Mouse (Mus musculus): ENCODE results near the gene Nod1. TPM values are rescaled to one million over a fixed set of nuclear protein-coding genes. Genes with fewer than 3 reads are reported as not detected.

Gene Nod1
- total RNA-seq, 1 experiment from 2014 or later = 46.8 TPM

GRCm38 (mm10) chr6:54946241-54946953 lies 26.0 kb downstream of the Nod1 start:
- no peak for ATAC-seq (ENCODE audit: extremely low read depth, insufficient number of reproducible peaks, low FRiP score, poor library complexity, severe bottlenecking)

GRCm38 (mm10) chr6:54944551-54944950 lies 27.9 kb downstream of the Nod1 start:
- no peak for ATAC-seq (ENCODE audit: extremely low read depth, insufficient number of reproducible peaks, low FRiP score, poor library complexity, severe bottlenecking)

- ATAC-seq (ENCODE audit: extremely low read depth, insufficient number of reproducible peaks, low FRiP score, poor library complexity, severe bottlenecking) = no peak
These were observed 28.7 kb downstream of the Nod1 start for GRCm38 (mm10) chr6:54943753-54944152.

GRCm38 (mm10) chr6:54943292-54943691 lies 29.1 kb downstream of the Nod1 start:
- no peak for ATAC-seq (ENCODE audit: extremely low read depth, insufficient number of reproducible peaks, low FRiP score, poor library complexity, severe bottlenecking)

- ATAC-seq (ENCODE audit: extremely low read depth, insufficient number of reproducible peaks, low FRiP score, poor library complexity, severe bottlenecking) = no peak
These were observed 31.3 kb downstream of the Nod1 start for GRCm38 (mm10) chr6:54941149-54941548.

GRCm38 (mm10) chr6:54940126-54940525 lies 32.3 kb downstream of the Nod1 start:
- ATAC-seq (ENCODE audit: extremely low read depth, insufficient number of reproducible peaks, low FRiP score, poor library complexity, severe bottlenecking) = no peak

GRCm38 (mm10) chr6:54939631-54940030 lies 32.8 kb downstream of the Nod1 start:
- ATAC-seq (ENCODE audit: extremely low read depth, insufficient number of reproducible peaks, low FRiP score, poor library complexity, severe bottlenecking) = no peak

- no peak for ATAC-seq (ENCODE audit: extremely low read depth, insufficient number of reproducible peaks, low FRiP score, poor library complexity, severe bottlenecking)
These were observed 35.9 kb downstream of the Nod1 start for GRCm38 (mm10) chr6:54936496-54936895.

- ATAC-seq (ENCODE audit: extremely low read depth, insufficient number of reproducible peaks, low FRiP score, poor library complexity, severe bottlenecking) = no peak
These were observed 37.5 kb downstream of the Nod1 start for GRCm38 (mm10) chr6:54934930-54935329.

- peak; percentile 17; the same call in 1 of the 2 replicates for ATAC-seq (ENCODE audit: extremely low read depth, insufficient number of reproducible peaks, low FRiP score, poor library complexity, severe bottlenecking)
These were observed 38.1 kb downstream of the Nod1 start for GRCm38 (mm10) chr6:54934313-54934712.

GRCm38 (mm10) chr6:54933866-54934265 lies 38.5 kb downstream of the Nod1 start:
- peak; percentile 45 for ATAC-seq (ENCODE audit: extremely low read depth, insufficient number of reproducible peaks, low FRiP score, poor library complexity, severe bottlenecking)

GRCm38 (mm10) chr6:54933216-54933615 lies 39.2 kb downstream of the Nod1 start:
- ATAC-seq (ENCODE audit: extremely low read depth, insufficient number of reproducible peaks, low FRiP score, poor library complexity, severe bottlenecking) = no peak

- ATAC-seq (ENCODE audit: extremely low read depth, insufficient number of reproducible peaks, low FRiP score, poor library complexity, severe bottlenecking) = no peak
These were observed 39.9 kb downstream of the Nod1 start for GRCm38 (mm10) chr6:54932526-54932925.

- ATAC-seq (ENCODE audit: extremely low read depth, insufficient number of reproducible peaks, low FRiP score, poor library complexity, severe bottlenecking) = no peak
These were observed 40.8 kb downstream of the Nod1 start for GRCm38 (mm10) chr6:54931641-54932040.

- no peak for ATAC-seq (ENCODE audit: extremely low read depth, insufficient number of reproducible peaks, low FRiP score, poor library complexity, severe bottlenecking)
These were observed 44.5 kb downstream of the Nod1 start for GRCm38 (mm10) chr6:54927946-54928345.

GRCm38 (mm10) chr6:54926899-54927298 lies 45.5 kb downstream of the Nod1 start:
- ATAC-seq (ENCODE audit: extremely low read depth, insufficient number of reproducible peaks, low FRiP score, poor library complexity, severe bottlenecking) = no peak

- peak; percentile 71 for ATAC-seq (ENCODE audit: extremely low read depth, insufficient number of reproducible peaks, low FRiP score, poor library complexity, severe bottlenecking)
These were observed 46.5 kb downstream of the Nod1 start for GRCm38 (mm10) chr6:54925736-54926440.

GRCm38 (mm10) chr6:54924538-54924937 lies 47.9 kb downstream of the Nod1 start:
- no peak for ATAC-seq (ENCODE audit: extremely low read depth, insufficient number of reproducible peaks, low FRiP score, poor library complexity, severe bottlenecking)

GRCm38 (mm10) chr6:54918521-54918920 lies 53.9 kb downstream of the Nod1 start:
- ATAC-seq (ENCODE audit: extremely low read depth, insufficient number of reproducible peaks, low FRiP score, poor library complexity, severe bottlenecking) = no peak

GRCm38 (mm10) chr6:54917523-54917922 lies 54.9 kb downstream of the Nod1 start:
- peak; percentile 89 for ATAC-seq (ENCODE audit: extremely low read depth, insufficient number of reproducible peaks, low FRiP score, poor library complexity, severe bottlenecking)

Data from neutrophil, adult 5-6 weeks (primary cell).